Mouse (Mus musculus) CD4-positive, CD25-positive, alpha-beta regulatory T cell, adult 2 months (primary cell): Measurements from ENCODE around the gene Fcer2a.

Experiments
- DNase-seq: peaks from one replicate; pipeline ENCODE4 v3.0.0-alpha.2; 2012; ENCODE audit warnings: low read depth, low spot score

Fcer2a gene

GRCm38 (mm10) chr8:3676131-3676992 is 17.6 kb downstream of the Fcer2a start, which contains the start of gene Trappc5:
TSS of gene Trappc5 (plus strand) at chr8:3676299.
- peak; percentile 97 for DNase-seq

DNA sequence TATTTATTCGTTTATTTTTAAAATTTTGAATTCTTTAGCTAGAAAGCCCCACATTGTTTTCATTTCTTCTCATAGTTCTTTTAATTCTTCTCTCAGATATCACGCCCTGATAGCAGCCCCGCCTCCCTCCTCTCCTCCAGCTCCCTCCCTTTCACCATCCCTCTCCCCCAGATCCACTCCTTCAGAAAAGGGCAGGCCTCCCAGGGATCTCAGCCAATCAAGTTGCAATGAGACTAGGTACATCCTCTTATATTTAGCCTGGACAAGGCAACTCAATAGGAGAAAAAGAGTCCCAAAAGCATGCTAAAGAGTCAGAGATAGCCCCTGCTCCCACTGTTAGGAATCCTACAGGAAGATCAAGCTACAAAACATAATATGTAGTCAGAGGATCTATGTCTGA is 19.3 kb downstream of the Fcer2a start:
- no peak for DNase-seq

- DNase-seq, result peak; percentile 91
Measured at GRCm38 (mm10) chr8:3671980-3672491, 21.9 kb downstream of the Fcer2a start, which contains the start of gene Fcor. TSS of gene Fcor (minus strand) at chr8:3672362.

- DNase-seq, result peak; percentile 51
Measured at GRCm38 (mm10) chr8:3670388-3670787, 23.6 kb downstream of the Fcer2a start.

- no peak for DNase-seq
Measured at GRCm38 (mm10) chr8:3665507-3665906, 28.5 kb downstream of the Fcer2a start, which contains the start of gene Mcemp1. TSS of gene Mcemp1 (plus strand) at chr8:3665754.

DNA sequence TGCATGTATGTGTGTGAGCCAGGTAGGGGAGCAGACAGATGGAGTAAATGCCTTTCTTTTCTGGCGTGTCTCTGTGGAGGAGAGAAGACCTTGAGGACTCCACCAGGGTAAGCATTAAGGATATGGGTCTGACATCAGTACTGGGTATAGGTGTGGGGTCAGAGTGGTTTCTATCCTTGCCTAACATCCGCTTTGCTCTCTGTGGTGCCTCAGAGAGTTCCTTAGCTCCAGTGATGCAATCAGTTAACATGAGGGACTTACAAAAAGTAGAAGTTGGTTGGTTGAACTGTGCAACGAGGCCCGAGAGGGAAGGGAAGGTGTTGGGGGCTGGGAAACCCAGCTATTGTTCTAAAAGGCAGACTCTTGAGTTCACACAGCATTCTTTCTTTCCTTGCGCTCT is 29.6 kb downstream of the Fcer2a start:
- DNase-seq, result no peak

- no peak for DNase-seq
Measured at GRCm38 (mm10) chr8:3660889-3661288, 33.1 kb downstream of the Fcer2a start.

DNA sequence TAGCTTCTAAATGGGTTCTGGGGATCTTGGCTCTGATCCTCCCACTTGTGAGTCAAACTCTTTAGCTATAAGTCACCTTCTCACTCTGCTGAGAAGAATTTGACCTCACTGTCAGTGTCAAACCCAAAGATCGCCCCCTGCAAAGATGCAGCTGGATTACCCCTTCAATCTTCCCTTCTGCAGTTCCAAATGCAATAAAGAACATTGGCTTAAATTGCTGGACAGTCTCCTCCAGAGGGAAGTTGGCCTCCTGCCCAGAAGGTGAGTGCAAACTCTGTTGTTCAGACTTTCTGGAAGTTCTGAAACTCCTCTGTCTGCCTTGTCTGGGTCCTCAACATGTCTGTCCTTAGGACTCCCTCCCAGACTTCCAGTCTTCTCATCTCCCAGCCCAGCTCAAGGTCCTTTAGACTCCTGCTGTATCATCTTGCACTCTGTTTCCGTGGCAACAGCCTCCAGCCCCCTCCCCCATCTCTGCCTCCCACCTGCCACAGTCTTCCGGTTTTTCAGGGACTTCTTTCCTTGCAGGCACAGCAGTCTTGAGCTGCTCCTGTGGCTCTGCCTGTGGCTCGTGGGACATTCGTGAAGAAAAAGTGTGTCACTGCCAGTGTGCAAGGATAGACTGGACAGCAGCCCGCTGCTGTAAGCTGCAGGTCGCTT is 37.1 kb downstream of the Fcer2a start:
- DNase-seq, result no peak

GRCm38 (mm10) chr8:3655526-3655925 is 38.4 kb downstream of the Fcer2a start, which contains the start of gene Retn:
TSS of gene Retn (plus strand) at chr8:3655770.
- DNase-seq, result no peak

GRCm38 (mm10) chr8:3654726-3655508 is 39.1 kb downstream of the Fcer2a start:
- DNase-seq, result no peak

- DNase-seq, result no peak
Measured at GRCm38 (mm10) chr8:3652845-3653244, 41.1 kb downstream of the Fcer2a start.

- DNase-seq, result no peak
Measured at GRCm38 (mm10) chr8:3648990-3649389, 45.0 kb downstream of the Fcer2a start.

- no peak for DNase-seq
Measured at GRCm38 (mm10) chr8:3648268-3648667, 45.7 kb downstream of the Fcer2a start.

GRCm38 (mm10) chr8:3647561-3647960 is 46.4 kb downstream of the Fcer2a start:
- no peak for DNase-seq

GRCm38 (mm10) chr8:3646824-3647531 is 47.0 kb downstream of the Fcer2a start:
- DNase-seq, result no peak

DNA sequence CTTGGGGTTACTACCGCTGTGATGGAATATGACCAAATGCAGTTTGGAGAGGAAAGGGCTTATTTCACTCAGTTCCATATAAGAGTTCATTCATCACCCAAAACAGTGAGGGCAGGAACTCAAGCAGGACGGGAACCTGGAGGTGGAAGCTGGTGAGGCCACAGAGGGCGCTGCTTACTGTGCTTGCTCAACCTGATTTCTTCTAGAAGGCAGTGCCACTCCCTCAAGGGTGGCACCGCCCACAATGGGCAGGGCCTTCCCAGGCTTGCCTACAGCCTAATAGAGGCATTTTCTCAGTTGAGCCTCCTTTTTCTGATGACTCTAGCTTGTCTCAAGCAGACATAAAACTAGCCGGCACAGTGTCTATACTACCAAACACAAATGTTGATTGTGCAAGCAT is 48.2 kb downstream of the Fcer2a start:
- DNase-seq, result peak; percentile 70
